Mouse (Mus musculus): Measurements from ENCODE around the gene Lancl3. TPM values are rescaled to one million over a fixed set of nuclear protein-coding genes. Genes with fewer than 3 reads are reported as not detected.
"Not testable (repeated sequence)": the region's sequence is repeated elsewhere in the genome, so short reads cannot be mapped to it uniquely, and the experiment has no call there.

The Lancl3 gene
- polyA plus RNA-seq, 1 experiment from 2014 or later, result 0.29 TPM

DNA sequence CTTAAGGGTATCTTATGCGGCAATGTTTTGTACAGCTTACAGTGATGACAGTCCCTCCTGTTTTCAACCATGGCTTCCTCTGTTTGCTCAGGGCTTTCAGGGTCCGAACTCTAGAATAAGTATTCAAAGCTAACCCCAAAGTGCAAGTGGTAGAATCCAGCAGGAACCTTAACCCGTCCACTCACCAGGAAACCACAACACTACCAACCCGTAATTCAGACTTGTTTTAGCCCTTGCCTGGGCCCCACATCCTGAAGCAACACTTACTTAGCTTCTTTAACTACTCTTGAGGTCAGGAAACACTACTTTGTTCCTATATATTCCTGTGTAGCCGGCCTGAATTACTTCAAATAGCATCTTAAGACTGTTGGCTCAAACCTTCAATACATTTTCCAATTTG, 103.1 kb downstream of the Lancl3 start:
- H3K36me3 ChIP-seq (replicated peaks; ENCODE audit: control insufficient read depth, insufficient read depth, low read depth, low read length), result no peaks in the 10 kb centered on the region
- no peaks in the 10 kb centered on the region for H3K27me3 ChIP-seq (ENCODE audit: control insufficient read depth, insufficient read depth, low read length)
- H3K9me3 ChIP-seq (replicated peaks; ENCODE audit: control insufficient read depth, low read length), result no peaks in the 10 kb centered on the region
- DNase-seq (ENCODE audit: low spot score) (no peak), ATAC-seq (replicated peaks; ENCODE audit: insufficient number of reproducible peaks, low FRiP score, low TSS enrichment, low read depth) (no peak)
- WGBS, result 83% methylated on average over 5 of the region's 5 CpGs
- no peak overlapping the region for H3K4me3 ChIP-seq (ENCODE audit: low read depth, low read length)
- H3K9ac ChIP-seq (replicated peaks; ENCODE audit: low read length), result no peak overlapping the region
- H3K4me1 ChIP-seq (ENCODE audit: control insufficient read depth, insufficient read depth, low read length), result no peaks in the 10 kb centered on the region
- no peak overlapping the region for H3K27ac ChIP-seq (replicated peaks; ENCODE audit: low read depth, low read length)
- no peak overlapping the region for H3K4me2 ChIP-seq (ENCODE audit: low read depth, low read length)

DNA sequence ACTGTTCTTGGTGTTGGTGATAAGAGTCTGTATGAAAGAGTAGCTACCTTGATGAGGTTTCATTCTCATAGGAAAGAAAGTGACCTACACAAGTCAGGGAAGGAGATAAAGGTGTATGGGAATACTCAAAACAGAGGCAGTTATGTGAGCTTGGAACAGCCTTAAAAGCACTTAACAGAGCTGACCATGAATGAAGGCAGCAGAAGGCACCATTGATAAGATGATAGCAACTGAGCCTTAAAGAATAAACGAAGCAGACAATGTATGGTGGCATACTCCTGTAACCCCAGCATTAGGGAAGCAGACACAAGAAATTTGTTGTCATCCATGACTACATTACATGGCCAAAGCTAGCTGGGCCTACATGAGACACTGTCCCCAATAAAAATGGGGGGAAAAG, 103.8 kb downstream of the Lancl3 start:
- 77% methylated on average over 1 of the region's 1 CpGs for WGBS
- no peaks in the 10 kb centered on the region for H3K4me1 ChIP-seq (ENCODE audit: control insufficient read depth, insufficient read depth, low read length)
- ATAC-seq (replicated peaks; ENCODE audit: insufficient number of reproducible peaks, low FRiP score, low TSS enrichment, low read depth) (no peak), DNase-seq (ENCODE audit: low spot score) (no peak)
- no peaks in the 10 kb centered on the region for H3K9me3 ChIP-seq (replicated peaks; ENCODE audit: control insufficient read depth, low read length)
- H3K4me2 ChIP-seq (ENCODE audit: low read depth, low read length), result no peak overlapping the region
- H3K36me3 ChIP-seq (replicated peaks; ENCODE audit: control insufficient read depth, insufficient read depth, low read depth, low read length), result no peaks in the 10 kb centered on the region
- H3K27me3 ChIP-seq (ENCODE audit: control insufficient read depth, insufficient read depth, low read length), result no peaks in the 10 kb centered on the region
- no peak overlapping the region for H3K27ac ChIP-seq (replicated peaks; ENCODE audit: low read depth, low read length)
- H3K4me3 ChIP-seq (ENCODE audit: low read depth, low read length), result no peak overlapping the region
- H3K9ac ChIP-seq (replicated peaks; ENCODE audit: low read length), result no peak overlapping the region

DNA sequence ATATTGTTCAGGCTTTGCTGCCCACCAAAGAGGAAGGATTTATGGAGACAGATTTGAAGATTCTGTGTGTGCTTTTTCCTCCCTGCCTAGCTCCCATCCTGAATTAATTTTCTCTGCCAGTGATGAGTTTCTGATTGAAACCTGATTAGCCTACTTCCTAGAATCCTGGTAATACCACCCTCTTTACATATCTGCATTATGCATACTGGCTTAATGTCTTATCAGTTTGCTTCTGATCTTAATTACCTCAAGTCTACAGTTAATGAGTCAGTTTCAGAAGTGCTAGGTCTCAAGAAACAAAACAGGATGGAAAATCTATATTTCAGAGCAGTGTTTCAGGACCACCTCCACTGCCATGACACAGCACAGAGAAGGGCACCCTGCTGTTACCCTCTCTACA, 116.8 kb downstream of the Lancl3 start:
- not testable (repeated sequence) for H3K4me1 ChIP-seq (ENCODE audit: control insufficient read depth, insufficient read depth, low read length); H3K4me3 ChIP-seq (ENCODE audit: low read depth, low read length); H3K36me3 ChIP-seq (replicated peaks; ENCODE audit: control insufficient read depth, insufficient read depth, low read depth, low read length); DNase-seq (ENCODE audit: low spot score); H3K9me3 ChIP-seq (replicated peaks; ENCODE audit: control insufficient read depth, low read length); H3K27me3 ChIP-seq (ENCODE audit: control insufficient read depth, insufficient read depth, low read length); H3K27ac ChIP-seq (replicated peaks; ENCODE audit: low read depth, low read length); H3K4me2 ChIP-seq (ENCODE audit: low read depth, low read length); H3K9ac ChIP-seq (replicated peaks; ENCODE audit: low read length); ATAC-seq (replicated peaks; ENCODE audit: insufficient number of reproducible peaks, low FRiP score, low TSS enrichment, low read depth)

Other genes starting within 250 kb of the Lancl3 start
- gene Fthl17b, start 236.9 kb upstream of the Lancl3 start, polyA plus RNA-seq (2014; fragmentation: Nextera tagmentation; extraction: Ambion mirVana), result not detected in 2 replicates
- not detected in 2 replicates for gene Fthl17c, start 223.3 kb upstream of the Lancl3 start, polyA plus RNA-seq (2014; fragmentation: Nextera tagmentation; extraction: Ambion mirVana)
- not detected in 2 replicates for gene Fthl17d, start 213.1 kb upstream of the Lancl3 start, polyA plus RNA-seq (2014; fragmentation: Nextera tagmentation; extraction: Ambion mirVana)
- gene Fthl17e, start 166.4 kb upstream of the Lancl3 start, polyA plus RNA-seq (2014; fragmentation: Nextera tagmentation; extraction: Ambion mirVana), result not detected in 2 replicates
- not detected in 2 replicates for gene Fthl17f, start 136.9 kb upstream of the Lancl3 start, polyA plus RNA-seq (2014; fragmentation: Nextera tagmentation; extraction: Ambion mirVana)
- gene 4930402K13Rik, start 95.3 kb upstream of the Lancl3 start, polyA plus RNA-seq (2014; fragmentation: Nextera tagmentation; extraction: Ambion mirVana), result not detected in 2 replicates
- gene Gm14862, start 57.0 kb downstream of the Lancl3 start, polyA plus RNA-seq (2014; fragmentation: Nextera tagmentation; extraction: Ambion mirVana), result 0.34 TPM in 1 of 2 replicates, not detected in the other
- gene Xk, start 72.9 kb downstream of the Lancl3 start, polyA plus RNA-seq (2014; fragmentation: Nextera tagmentation; extraction: Ambion mirVana), result 2.4 and 2.9 TPM in 2 replicates
- gene H2al1m, start 83.9 kb downstream of the Lancl3 start, polyA plus RNA-seq (2014; fragmentation: Nextera tagmentation; extraction: Ambion mirVana), result not detected in 2 replicates
- gene H2al1k, start 150.7 kb downstream of the Lancl3 start, polyA plus RNA-seq (2014; fragmentation: Nextera tagmentation; extraction: Ambion mirVana), result not detected in 2 replicates